Mouse (Mus musculus) brain, embryonic 14.5 days (tissue): ENCODE data around the gene Sox13.

Source experiments
- CTCF ChIP-seq: fragments of 200-500 bp; IDR thresholded peaks from 2 replicates; pipeline ENCODE4 v1.5.1; 2012; ENCODE audit warnings: inconsistent platforms, mild to moderate bottlenecking, moderate library complexity, borderline replicate concordance; ENCODE audit not compliant: insufficient read depth, insufficient read length; ENCODE audit errors: extremely low read depth
- POLR2A ChIP-seq: fragments of 200-500 bp; IDR thresholded peaks from 2 replicates; pipeline ENCODE4 v1.6.1; 2012; ENCODE audit warnings: mild to moderate bottlenecking, inconsistent platforms, borderline replicate concordance; ENCODE audit not compliant: poor library complexity, insufficient read depth, insufficient read length, severe bottlenecking; ENCODE audit errors: extremely low read depth

DNA sequence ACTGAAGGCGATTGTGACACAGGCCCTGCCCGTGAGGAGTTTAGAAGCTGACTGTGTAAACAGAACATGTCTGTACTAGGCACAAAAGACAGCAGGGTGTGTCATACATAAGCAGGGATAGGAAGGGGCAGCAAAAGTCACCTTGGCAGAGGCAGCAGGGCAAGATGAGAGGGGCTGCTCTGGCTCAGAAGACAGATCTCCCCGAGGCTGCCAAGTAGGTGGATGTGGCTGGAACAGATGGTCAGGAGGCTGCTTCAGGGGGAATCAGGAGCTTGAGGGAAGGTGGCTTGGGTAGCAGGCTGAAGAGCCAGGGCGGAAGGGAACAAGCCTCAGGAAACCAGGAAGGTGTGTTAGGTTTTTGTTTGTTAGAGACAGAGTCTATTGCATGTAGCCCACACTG, 53.8 kb downstream of the Sox13 start:
- no peak for TF ChIP-seq POLR2A
- no peak for TF ChIP-seq CTCF
